Mouse (Mus musculus): ENCODE results near the gene Rasal2. TPM values are rescaled to one million over a fixed set of nuclear protein-coding genes. Genes with fewer than 3 reads are reported as not detected.
A peak's percentile ranks its signal among the peaks of the same experiment; 100 is the strongest.

The Rasal2 gene
- polyA plus RNA-seq, 1 experiment from 2014 or later, result 16.6 TPM

- ChIA-PET POLR2A (interaction anchor here (0.6 kb wide), 1 partner anchor 12 kb away, joined by 4 read pairs; no protein-coding TSS in a partner anchor), CTCF (no interaction called here)
- in situ Hi-C loops (cut with MboI; ENCODE audit: low pct_unique_long_range_greater_than_20kb), result no loop called here
- no peaks in the 10 kb centered on the region for H3K27me3 ChIP-seq
- TF ChIP-seq CTCF (IDR thresholded peaks at IDR 0.05), result no peak
- ATAC-seq, result no peak
- no peak for DNase-seq (ENCODE audit: low read depth, low spot score)
Measured at GRCm38 (mm10) chr1:157123836-157124235, 288.6 kb downstream of the Rasal2 start.

GRCm38 (mm10) chr1:157119168-157119567, 293.2 kb downstream of the Rasal2 start:
- TF ChIP-seq CTCF (IDR thresholded peaks at IDR 0.05), result no peak
- no peaks in the 10 kb centered on the region for H3K27me3 ChIP-seq
- DNase-seq (ENCODE audit: low read depth, low spot score) (no peak), ATAC-seq (no peak)
- in situ Hi-C loops (cut with MboI; ENCODE audit: low pct_unique_long_range_greater_than_20kb), result no loop called here
- ChIA-PET CTCF (no interaction called here), POLR2A (no interaction called here)

DNA sequence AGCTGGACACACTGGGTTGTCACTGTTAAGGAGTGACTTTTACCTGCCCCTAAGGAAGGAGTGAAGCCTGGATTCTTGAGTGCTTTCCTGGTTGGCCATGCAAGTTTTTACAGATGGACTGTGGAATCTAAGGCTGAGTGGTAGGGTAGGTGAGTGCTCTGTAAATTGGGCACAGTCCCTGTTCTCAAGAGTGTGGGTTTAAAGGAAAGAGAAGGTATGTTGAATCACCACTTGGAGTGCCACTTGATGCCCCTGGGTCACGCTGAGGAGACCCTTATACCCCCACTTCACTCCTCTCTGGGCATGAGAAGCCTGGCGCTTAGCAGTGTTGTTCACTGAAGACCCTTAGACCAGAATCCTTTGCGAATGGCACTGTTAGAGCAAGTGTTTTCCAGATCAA, 295.0 kb downstream of the Rasal2 start:
- ChIA-PET CTCF (no interaction called here), POLR2A (interaction anchor here (0.5 kb wide), 1 partner anchor 78 kb away, joined by 3 read pairs; no protein-coding TSS in a partner anchor)
- TF ChIP-seq CTCF (IDR thresholded peaks at IDR 0.05), result no peak
- in situ Hi-C loops (cut with MboI; ENCODE audit: low pct_unique_long_range_greater_than_20kb), result no loop called here
- no peaks in the 10 kb centered on the region for H3K27me3 ChIP-seq
- ATAC-seq (no peak), DNase-seq (ENCODE audit: low read depth, low spot score) (no peak)

GRCm38 (mm10) chr1:157114492-157114891, 297.9 kb downstream of the Rasal2 start:
- no peaks in the 10 kb centered on the region for H3K27me3 ChIP-seq
- ATAC-seq (peak; percentile 65), DNase-seq (ENCODE audit: low read depth, low spot score) (peak; percentile 44)
- in situ Hi-C loops (cut with MboI; ENCODE audit: low pct_unique_long_range_greater_than_20kb), result no loop called here
- ChIA-PET CTCF (interaction anchor here (0.6 to 1.3 kb wide), 4 partner anchors 11 to 30 kb away, joined by 3 to 4 read pairs (median 3); no protein-coding TSS in a partner anchor), POLR2A (interaction anchor here (0.7 kb wide), 1 partner anchor 208 kb away, joined by 3 read pairs; no protein-coding TSS in a partner anchor)
- no peak for TF ChIP-seq CTCF (IDR thresholded peaks at IDR 0.05)

- DNase-seq (ENCODE audit: low read depth, low spot score), result no peak
- in situ Hi-C loops (cut with MboI; ENCODE audit: low pct_unique_long_range_greater_than_20kb), result no loop called here
- CTCF ChIA-PET, result no interaction called here
- ATAC-seq, result no peak
- TF ChIP-seq CTCF (IDR thresholded peaks at IDR 0.05), result no peak
- no peaks in the 10 kb centered on the region for H3K27me3 ChIP-seq
- POLR2A ChIA-PET, result no interaction called here
Measured at GRCm38 (mm10) chr1:157110287-157110835, 302.0 kb downstream of the Rasal2 start.

DNA sequence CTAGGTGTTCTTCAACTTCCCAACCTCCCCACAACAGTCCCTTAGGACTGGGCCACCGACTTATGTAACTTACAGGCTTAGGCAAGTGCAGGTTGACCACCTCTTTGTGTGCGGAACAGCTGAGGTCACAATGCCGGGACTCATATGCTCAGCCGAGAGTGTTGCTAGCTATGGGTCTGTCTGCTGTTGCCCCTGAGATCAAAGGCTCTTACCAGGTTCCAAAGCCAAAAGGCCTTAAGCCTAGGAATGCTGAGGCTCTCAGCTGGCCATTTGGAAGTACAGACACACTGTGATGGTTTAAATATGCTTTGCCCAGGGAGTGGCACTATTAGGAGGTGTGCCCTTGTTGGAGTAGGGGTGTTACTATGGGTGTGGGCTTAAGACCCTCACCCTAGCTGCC, 303.8 kb downstream of the Rasal2 start, which contains the start of gene Tex35:
Tex35 (minus strand) TSS at position 101 of the 400 bp plus-strand sequence.
- no peak for DNase-seq (ENCODE audit: low read depth, low spot score)
- in situ Hi-C loops (cut with MboI; ENCODE audit: low pct_unique_long_range_greater_than_20kb), result no loop called here
- H3K27me3 ChIP-seq, result no peaks in the 10 kb centered on the region
- ChIA-PET CTCF (no interaction called here), POLR2A (no interaction called here)
- ATAC-seq, result no peak
- TF ChIP-seq CTCF (IDR thresholded peaks at IDR 0.05), result no peak

DNA sequence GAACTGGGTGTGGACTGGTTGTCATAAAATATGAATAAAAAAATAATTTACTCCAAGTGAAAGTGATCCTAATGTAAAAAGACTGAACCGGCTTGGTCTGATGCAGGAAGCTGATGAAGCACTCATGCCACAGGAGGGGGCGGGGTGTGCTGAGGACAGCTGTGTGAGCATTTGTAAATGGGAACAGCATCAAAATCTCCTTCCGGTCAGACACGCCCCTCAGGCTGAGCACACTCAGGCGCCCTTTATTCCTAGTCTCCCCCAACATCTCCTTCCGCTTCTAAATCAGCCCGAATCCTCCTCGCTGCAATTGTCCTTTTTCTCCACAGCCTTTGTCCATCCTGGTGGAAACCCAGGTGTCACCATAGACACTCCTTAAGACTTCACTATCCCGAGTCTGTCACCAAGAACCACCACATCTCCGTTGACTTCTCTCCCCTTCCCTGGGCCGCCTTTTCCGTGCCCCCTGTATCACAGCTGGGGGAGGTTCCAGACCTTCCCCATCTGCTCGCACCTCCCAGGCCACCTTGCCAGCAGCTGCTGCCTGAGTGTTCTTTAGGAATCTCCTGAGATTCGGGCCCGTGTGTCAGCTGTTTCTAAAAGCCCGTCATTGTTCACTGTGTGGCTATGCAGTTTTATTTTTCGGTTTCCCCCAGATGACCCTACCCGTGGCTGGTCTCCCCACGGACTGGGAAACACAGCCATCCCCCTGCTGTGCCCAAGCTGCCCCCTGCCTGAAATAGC, 311.1 kb downstream of the Rasal2 start:
- TF ChIP-seq CTCF (IDR thresholded peaks at IDR 0.05), result no peak
- ChIA-PET CTCF (interaction anchor here (1.0 kb wide), 1 partner anchor 24 kb away, joined by 5 read pairs; no protein-coding TSS in a partner anchor), POLR2A (no interaction called here)
- H3K27me3 ChIP-seq, result no peaks in the 10 kb centered on the region
- DNase-seq (ENCODE audit: low read depth, low spot score), result no peak
- ATAC-seq, result no peak
- in situ Hi-C loops (cut with MboI; ENCODE audit: low pct_unique_long_range_greater_than_20kb), result no loop called here

- ATAC-seq (no peak), DNase-seq (ENCODE audit: low read depth, low spot score) (no peak)
- ChIA-PET CTCF (no interaction called here), POLR2A (no interaction called here)
- in situ Hi-C loops (cut with MboI; ENCODE audit: low pct_unique_long_range_greater_than_20kb), result no loop called here
- H3K27me3 ChIP-seq, result no peaks in the 10 kb centered on the region
- no peak for TF ChIP-seq CTCF (IDR thresholded peaks at IDR 0.05)
Measured at GRCm38 (mm10) chr1:157095534-157095933, 316.9 kb downstream of the Rasal2 start.

DNA sequence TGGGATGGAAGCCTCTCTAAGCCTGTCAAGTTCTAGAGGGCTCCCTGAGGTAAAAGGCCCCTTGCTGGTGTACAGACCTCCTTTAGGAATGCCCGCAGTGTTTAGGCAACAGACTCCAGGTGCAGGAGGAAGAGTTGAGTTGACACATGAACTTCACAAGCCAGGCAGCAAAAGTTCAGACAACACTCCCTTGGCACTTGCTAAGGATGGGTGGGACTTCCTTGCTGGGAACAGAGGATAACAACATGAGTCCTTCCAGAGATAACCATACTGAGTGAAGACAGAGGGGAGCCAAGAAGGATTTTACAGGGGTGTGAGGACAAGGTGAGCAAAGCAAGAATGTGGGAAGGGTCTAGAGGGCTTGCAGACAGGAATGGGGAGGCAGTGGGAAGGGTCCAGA, 319.8 kb downstream of the Rasal2 start:
- no peaks in the 10 kb centered on the region for H3K27me3 ChIP-seq
- ChIA-PET POLR2A (interaction anchor here (0.9 kb wide), 1 partner anchor 763 kb away, joined by 3 read pairs; no protein-coding TSS in a partner anchor), CTCF (no interaction called here)
- in situ Hi-C loops (cut with MboI; ENCODE audit: low pct_unique_long_range_greater_than_20kb), result no loop called here
- DNase-seq (ENCODE audit: low read depth, low spot score) (no peak), ATAC-seq (no peak)
- TF ChIP-seq CTCF (IDR thresholded peaks at IDR 0.05), result no peak

DNA sequence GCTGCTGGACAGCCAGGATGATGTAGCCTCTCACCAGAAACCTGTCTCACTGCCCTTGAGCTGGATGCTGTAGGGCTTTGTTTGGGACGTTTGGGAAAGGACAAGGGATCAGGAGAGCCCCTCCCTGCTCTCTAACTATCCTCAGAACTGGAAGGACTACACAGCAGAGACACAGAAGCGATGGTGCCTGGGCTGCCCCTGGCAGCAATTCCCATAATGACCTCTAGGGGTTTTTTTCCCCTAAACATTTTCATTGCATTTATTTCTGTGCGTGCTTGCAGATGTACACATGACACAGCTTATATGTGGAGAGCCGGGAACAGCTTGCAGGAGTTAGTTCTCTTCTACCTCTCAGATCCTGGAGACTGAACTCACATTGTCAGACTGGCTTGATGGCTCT, 320.3 kb downstream of the Rasal2 start:
- TF ChIP-seq CTCF (IDR thresholded peaks at IDR 0.05), result no peak
- no peaks in the 10 kb centered on the region for H3K27me3 ChIP-seq
- DNase-seq (ENCODE audit: low read depth, low spot score), result no peak
- ChIA-PET CTCF (no interaction called here), POLR2A (interaction anchor here (0.9 kb wide), 1 partner anchor 763 kb away, joined by 3 read pairs; no protein-coding TSS in a partner anchor)
- ATAC-seq, result no peak
- in situ Hi-C loops (cut with MboI; ENCODE audit: low pct_unique_long_range_greater_than_20kb), result no loop called here

DNA sequence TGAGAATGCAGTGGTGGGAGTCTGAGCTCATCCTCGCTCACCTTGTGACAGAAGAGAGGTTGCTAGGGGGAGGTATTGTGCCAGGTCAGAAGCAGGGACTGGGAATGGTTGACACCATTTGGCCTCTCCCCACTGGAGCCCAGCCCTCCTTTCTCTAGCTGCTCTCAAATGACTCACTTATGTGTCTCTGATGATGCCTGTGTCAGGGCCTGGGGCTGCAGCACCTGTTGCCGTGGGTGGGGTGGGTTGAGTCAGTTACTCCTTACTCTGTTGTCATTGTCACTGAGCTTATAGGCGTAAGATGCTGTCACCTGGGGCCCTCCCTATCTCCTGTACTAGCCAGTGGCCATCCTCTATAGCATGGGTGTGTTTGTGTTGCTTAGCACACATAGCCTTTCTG, 321.6 kb downstream of the Rasal2 start:
- no peak for TF ChIP-seq CTCF (IDR thresholded peaks at IDR 0.05)
- no peak for DNase-seq (ENCODE audit: low read depth, low spot score)
- no peak for ATAC-seq
- H3K27me3 ChIP-seq, result no peaks in the 10 kb centered on the region
- in situ Hi-C loops (cut with MboI; ENCODE audit: low pct_unique_long_range_greater_than_20kb), result no loop called here
- ChIA-PET POLR2A (interaction anchor here (0.7 kb wide), 1 partner anchor 9 kb away, joined by 7 read pairs; no protein-coding TSS in a partner anchor), CTCF (no interaction called here)

Data from Patski (cell line).